Mouse (Mus musculus) naive thymus-derived CD4-positive, alpha-beta T cell, adult 2 months (primary cell): ENCODE data around the gene Dusp22.

Experiments
- DNase-seq: peaks from one replicate; pipeline ENCODE4 v3.0.0-alpha.2; 2011; ENCODE audit warnings: low read depth

Dusp22 gene

GRCm38 (mm10) chr13:30659613-30660505, at the start of gene Dusp22:
Gene Dusp22 (plus strand): TSS chr13:30659999.
- DNase-seq = peak; percentile 59

- no peak for DNase-seq
Observed at GRCm38 (mm10) chr13:30612079-30612794, 47.6 kb upstream of the Dusp22 start.

DNA sequence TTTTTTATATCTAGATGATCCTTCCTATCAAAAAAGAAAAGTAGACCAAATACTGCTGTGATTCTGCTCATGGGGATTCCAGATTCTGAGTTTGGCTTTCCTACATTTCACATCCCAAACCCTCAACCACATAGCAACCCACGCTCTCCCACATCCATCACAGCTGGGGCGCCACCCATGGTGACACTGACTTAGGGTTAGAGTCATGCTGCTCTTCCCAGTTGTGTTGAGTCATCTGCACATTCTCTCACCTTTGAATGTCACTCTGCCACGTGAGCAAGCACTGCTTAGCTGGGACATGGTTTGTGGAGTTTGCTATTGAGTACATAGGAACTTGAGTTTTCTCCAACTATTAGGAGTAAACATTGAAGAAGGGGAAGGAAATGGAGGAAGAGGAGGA, 40.1 kb upstream of the Dusp22 start:
- DNase-seq = no peak

GRCm38 (mm10) chr13:30628195-30629048, 31.4 kb upstream of the Dusp22 start:
- DNase-seq = no peak

DNA sequence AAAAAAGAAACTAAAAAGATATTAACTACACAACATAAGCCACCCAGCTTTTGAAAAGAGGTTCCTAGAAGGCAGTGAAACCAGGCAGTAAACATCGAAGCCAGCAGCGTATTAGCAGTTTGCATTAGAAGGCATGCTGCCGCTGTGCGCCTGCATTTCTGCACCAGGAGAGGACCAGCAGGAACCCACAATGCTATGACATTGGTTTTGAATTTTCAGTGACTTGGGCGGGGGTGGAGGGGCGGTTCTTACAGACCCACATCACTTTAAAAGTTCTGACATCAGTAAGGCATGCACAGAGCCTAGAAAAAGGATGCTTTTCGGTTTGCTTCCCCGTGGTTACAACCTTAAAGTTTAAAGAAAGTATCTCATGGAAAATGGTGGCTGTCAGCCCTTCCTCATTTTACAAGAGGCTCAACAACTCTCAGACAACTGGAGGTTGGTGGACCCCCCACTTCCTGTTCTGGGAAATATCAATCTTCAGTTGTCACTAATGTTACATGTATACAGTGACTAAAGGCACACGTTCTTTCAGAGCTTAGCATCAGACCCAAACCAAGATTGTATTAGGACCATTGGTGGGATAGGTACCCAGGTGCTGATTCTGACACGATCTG, 29.9 kb upstream of the Dusp22 start:
- DNase-seq = peak; percentile 37

- no peak for DNase-seq
Observed at GRCm38 (mm10) chr13:30632998-30633397, 26.8 kb upstream of the Dusp22 start.

GRCm38 (mm10) chr13:30636453-30636852, 23.3 kb upstream of the Dusp22 start:
- DNase-seq = no peak

DNA sequence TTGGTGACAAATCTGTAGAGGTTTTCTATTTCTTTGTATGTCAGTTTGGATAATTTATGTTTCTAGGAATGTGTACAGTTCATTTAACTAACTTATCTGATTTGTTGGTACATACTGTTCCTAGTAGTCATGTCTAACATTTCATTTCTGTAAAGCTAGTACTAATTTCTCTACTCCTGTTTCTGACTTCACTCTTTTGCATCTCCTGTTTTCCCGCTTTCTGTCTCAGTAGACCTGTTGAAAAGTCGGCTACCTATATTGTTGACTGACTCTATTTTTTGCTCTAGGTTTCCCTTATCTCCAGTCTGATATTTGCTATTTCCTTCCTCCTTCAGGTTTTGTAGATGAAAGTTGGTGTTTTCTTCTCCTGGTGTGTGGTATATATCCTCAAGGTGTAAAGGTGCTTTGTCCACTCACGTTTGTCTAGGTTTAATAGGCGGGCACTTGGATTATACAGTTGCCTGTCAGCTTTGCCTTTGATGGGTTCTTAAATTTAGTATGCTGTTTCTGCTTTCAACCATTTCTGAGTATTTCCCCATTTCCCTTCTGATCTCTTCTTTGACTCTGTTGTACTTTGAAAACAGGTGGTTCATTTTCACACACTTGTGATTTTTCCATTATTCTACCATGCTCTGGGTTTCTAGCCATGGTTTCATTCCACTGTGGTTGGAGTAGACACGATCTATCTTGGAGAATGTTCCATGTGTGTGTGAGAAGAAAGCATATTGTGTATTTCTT, 21.3 kb upstream of the Dusp22 start:
- no peak for DNase-seq

- DNase-seq = no peak
Observed at GRCm38 (mm10) chr13:30642053-30642452, 17.7 kb upstream of the Dusp22 start.

- no peak for DNase-seq
Observed at GRCm38 (mm10) chr13:30648461-30648860, 11.3 kb upstream of the Dusp22 start.

DNA sequence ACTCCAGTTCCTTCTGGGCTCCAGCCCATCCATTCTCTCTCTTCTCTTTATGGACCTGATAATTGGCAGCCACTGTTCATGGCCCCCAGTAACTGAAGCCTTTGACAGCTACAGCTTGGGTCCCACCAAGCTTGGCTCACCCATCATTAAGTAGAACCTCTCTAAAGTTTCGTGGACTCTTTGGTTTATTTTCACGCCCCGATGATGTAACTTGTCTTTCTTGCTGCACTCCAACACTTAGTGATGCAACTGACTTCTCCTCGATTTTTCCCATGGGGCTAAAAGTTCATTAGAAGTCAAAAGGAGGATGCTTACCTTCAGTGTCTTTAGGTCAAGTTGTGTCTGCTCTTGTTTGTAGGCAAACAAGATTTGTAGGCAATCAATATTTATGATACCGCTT, 10.6 kb upstream of the Dusp22 start:
- no peak for DNase-seq

- DNase-seq = no peak
Observed at GRCm38 (mm10) chr13:30650684-30651083, 9.1 kb upstream of the Dusp22 start.

DNA sequence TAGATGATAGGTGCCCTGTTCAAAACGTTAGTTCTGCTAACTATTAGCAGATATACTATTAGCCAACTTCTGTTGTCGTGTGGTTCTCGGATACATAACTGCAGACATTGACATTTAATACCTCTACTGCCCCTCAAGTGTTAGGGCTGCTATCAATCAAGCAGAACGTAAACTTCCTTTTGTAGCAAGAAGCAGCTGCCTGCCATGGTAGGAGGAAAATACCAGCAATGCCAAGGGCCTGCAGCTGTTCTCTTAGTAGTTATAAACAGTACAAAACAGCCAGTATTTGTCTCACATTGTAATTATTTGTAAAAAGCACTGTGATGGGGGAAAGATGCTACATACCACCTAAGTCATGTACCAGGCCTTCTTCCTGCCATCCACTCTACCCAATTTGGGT, 6.7 kb upstream of the Dusp22 start:
- DNase-seq = no peak

DNA sequence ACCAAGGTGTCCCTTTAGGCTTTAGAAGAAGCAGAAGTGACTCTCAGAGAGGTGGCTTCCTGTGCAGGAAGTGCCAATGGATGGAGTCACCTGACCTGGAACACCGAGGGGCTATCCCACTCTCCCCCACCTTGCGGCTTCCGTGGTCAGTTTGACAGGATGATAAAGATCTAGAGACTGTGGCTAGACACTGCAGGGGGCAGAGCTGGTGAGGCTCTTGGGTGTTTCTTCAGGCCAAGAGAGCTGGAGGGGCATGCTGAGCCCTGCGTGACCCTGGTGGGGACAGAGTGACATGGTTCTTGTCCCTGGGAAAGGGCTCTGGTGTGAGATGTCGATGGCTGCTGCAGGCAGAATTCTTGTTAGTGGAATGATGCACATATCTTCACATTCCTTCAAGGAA, 5.3 kb upstream of the Dusp22 start:
- DNase-seq = no peak

DNA sequence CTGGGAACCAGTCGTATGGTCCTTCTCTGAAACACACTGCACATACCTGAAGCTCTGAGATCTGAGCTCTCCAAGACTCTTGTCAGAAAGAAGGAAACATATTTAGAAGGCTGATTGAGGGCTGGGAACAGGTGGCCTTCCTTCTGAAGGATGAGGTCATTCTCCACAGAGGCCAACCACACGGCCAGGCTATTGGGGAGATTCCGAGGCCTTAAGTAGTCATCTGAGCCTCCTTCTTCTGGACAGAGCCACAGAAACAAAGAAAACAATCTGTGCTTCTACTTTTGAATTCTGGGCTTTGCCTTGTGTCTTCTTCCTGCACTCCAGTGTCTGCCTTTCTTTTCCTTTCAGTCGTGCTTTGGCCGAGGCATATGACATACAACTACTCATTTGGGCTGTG, 2.9 kb upstream of the Dusp22 start:
- DNase-seq = no peak

- DNase-seq = no peak
Observed at GRCm38 (mm10) chr13:30657779-30658178, 2.0 kb upstream of the Dusp22 start.

DNA sequence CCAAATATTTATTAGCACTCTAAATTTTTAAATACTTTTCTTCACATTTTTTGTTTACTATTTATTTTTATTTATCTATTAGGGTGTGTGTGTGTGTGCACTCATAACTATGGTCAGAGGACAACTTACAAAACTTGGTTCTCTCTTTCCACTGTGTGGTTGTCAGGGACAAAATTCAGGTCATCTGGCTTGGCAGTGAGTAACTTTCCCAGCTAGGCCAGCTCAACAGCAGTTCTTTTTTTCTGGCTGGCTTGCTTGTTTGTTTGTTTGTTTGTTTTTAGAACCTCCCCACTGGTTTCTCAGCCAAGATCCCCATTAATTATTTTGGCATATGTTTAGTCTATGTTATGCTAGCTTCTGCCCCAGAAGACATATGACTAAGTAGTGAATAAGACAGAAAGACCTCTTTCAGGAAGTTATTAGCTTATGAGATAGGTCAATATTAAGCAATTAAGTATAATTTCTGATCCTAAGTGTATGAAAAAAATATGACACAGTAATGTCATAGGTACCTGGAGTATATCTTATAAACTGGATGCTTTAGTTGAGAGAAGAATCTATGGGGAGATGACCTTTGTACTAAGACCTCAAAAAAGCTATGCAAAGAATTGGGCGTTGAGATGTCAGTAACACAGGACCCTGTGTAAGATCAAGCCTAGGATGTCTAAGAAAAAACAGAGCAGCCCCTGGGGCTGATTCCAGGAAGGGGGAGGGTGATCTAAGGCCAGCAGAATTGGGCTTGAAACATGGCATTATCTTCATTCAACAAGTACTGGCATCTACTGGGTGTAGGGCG, 1.4 kb upstream of the Dusp22 start:
- DNase-seq = no peak

DNA sequence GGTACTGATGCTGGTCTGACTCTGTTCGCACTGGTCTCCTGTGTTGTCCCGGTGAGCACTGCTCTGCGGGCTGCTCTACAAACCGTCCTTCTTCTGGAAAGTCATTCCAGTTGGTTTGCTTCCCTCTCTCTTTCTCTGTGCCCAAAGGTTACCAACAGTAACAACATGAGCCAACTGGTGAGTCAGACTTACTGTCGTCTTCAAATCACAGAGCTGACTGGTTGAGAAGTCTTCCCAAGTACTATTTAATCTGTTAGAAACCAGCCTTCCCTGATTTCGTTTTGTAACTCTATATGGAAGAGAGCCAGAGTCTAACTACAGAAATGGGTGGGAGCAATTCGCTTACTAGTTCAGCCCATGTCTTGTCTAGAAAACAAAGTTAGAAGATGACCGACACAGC, 5.5 kb downstream of the Dusp22 start:
- no peak for DNase-seq

DNA sequence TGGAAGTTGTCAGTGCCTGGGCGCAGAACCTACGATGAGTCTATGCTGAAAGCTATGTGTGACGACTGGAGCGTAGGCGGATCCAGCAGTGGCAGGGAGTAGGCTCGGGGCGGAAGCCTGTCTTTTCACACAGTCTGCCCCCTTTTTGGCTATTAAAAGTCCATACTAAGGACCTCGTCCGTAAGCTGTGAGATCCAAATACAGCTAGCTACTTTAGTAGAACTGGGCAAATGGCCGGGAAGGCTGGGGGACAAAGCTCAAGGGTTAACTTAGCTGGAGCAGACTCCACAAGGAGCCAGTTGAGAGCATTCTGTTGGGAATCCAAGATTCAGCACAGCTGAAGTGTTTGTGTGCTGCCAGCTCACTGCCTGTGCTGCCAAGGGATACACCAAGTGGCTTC, 6.7 kb downstream of the Dusp22 start:
- DNase-seq = no peak

- DNase-seq = no peak
Observed at GRCm38 (mm10) chr13:30668301-30668700, 8.5 kb downstream of the Dusp22 start.
